Mouse (Mus musculus) gastrocnemius, postnatal 4 days (tissue): Measurements from ENCODE around the gene Cfb. TPM values are rescaled to one million over a fixed set of nuclear protein-coding genes. Genes with fewer than 3 reads are reported as not detected.
A peak's percentile ranks its signal among the peaks of the same experiment; 100 is the strongest.
"Not testable (repeated sequence)": the region's sequence is repeated elsewhere in the genome, so short reads cannot be mapped to it uniquely, and the experiment has no call there.

Source experiments
- DNase-seq, 2 experiments: peaks; one replicate each; pipeline ENCODE4 v3.0.0; 2021 to 2022; ENCODE audit warnings: low spot score in 2 of 2, mixed read lengths in 2 of 2
- microRNA-seq: library from miRNA; unstranded; fragments of <30 nt; microRNA quantifications from one replicate; pipeline ENCODE4 v1.2.0, GENCODE M21; 2021
- total RNA-seq, 2 experiments: library from RNA; stranded (reverse); gene quantifications; 2 replicates each; pipeline ENCODE4 v1.2.3; 2021

Gene Cfb
- total RNA-seq, 2 experiments from 2014 or later = 4.4 to 6.8 TPM

GRCm38 (mm10) chr17:34837464-34838324 is 24.6 kb downstream of the Cfb start:
- no peak for DNase-seq

GRCm38 (mm10) chr17:34836856-34837221 is 25.5 kb downstream of the Cfb start, which contains the start of the genes Stk19 and Dxo:
TSS of gene Stk19 (minus strand) at chr17:34836945.
TSS of gene Dxo (plus strand) at chr17:34837019.
- DNase-seq = peak; percentile 88 to 97

- no peak for DNase-seq
Measured at GRCm38 (mm10) chr17:34836155-34836855, 26.0 kb downstream of the Cfb start.

GRCm38 (mm10) chr17:34830776-34831175 is 31.5 kb downstream of the Cfb start:
- not testable (repeated sequence) for DNase-seq

- no peak for DNase-seq
Measured at GRCm38 (mm10) chr17:34814818-34815370, 47.4 kb downstream of the Cfb start.

- DNase-seq = not testable (repeated sequence)
Measured at GRCm38 (mm10) chr17:34813747-34814146, 48.6 kb downstream of the Cfb start.

GRCm38 (mm10) chr17:34811275-34811674 is 51.0 kb downstream of the Cfb start:
- DNase-seq = no peak

GRCm38 (mm10) chr17:34810811-34811210 is 51.5 kb downstream of the Cfb start:
- not testable (repeated sequence) for DNase-seq

- DNase-seq = not testable (repeated sequence)
Measured at GRCm38 (mm10) chr17:34810411-34810810, 51.9 kb downstream of the Cfb start.

- no peak for DNase-seq
Measured at GRCm38 (mm10) chr17:34808599-34809205, 53.6 kb downstream of the Cfb start.

- peak in 1 of 2 experiments; percentile 5 for DNase-seq
Measured at GRCm38 (mm10) chr17:34807176-34807575, 55.1 kb downstream of the Cfb start.

Small RNAs within 50 kb of the gene (microRNA-seq; reads per million reads assigned to microRNA genes)
- not detected for gene Mir6970
- not detected for gene Mir6971
- not detected for gene Mir6972

Other genes with a start within 250 kb of the Cfb start
- 10 to 100 TPM; 20.7 to 23.1 TPM for gene Egfl8, start 246.5 kb downstream of the Cfb start, total RNA-seq
- gene Ppt2, start 234.0 kb downstream of the Cfb start, total RNA-seq = 10 to 100 TPM; 35.9 to 44.8 TPM
- under 1 TPM; 0.34 to 0.76 TPM for gene Prrt1, start 233.0 kb downstream of the Cfb start, total RNA-seq
- gene Fkbpl, start 217.8 kb downstream of the Cfb start, total RNA-seq = 1 to 10 TPM; 8.1 to 8.3 TPM
- gene Atf6b, start 215.4 kb downstream of the Cfb start, total RNA-seq = 10 to 100 TPM; 20.1 to 22.5 TPM
- 100 to 1,000 TPM; 197 to 232 TPM for gene Tnxb, start 192.0 kb downstream of the Cfb start, total RNA-seq
- 1 to 10 TPM; 3.2 to 3.6 TPM for gene C4b, start 118.6 kb downstream of the Cfb start, total RNA-seq
- under 1 TPM; 0.16 to 0.34 TPM for gene Cyp21a1, start 58.0 kb downstream of the Cfb start, total RNA-seq
- 10 to 100 TPM; 12.7 to 15.1 TPM for gene Stk19, start 25.6 kb downstream of the Cfb start, total RNA-seq
- 10 to 100 TPM; 20.4 to 22.6 TPM for gene Dxo, start 25.5 kb downstream of the Cfb start, total RNA-seq
- gene Skiv2l, start 12.3 kb downstream of the Cfb start, total RNA-seq = 10 to 100 TPM; 28.8 to 29.2 TPM
- 10 to 100 TPM; 25.8 to 28.0 TPM for gene Nelfe, start 12.1 kb downstream of the Cfb start, total RNA-seq
- gene Zbtb12, start 17.0 kb upstream of the Cfb start, total RNA-seq = 10 to 100 TPM; 10.7 to 11.4 TPM
- gene Gm20547, start 19.5 kb upstream of the Cfb start, total RNA-seq = not detected
- 1 to 10 TPM; 5.3 to 8.7 TPM for gene C2, start 35.7 kb upstream of the Cfb start, total RNA-seq
- gene Ehmt2, start 36.0 kb upstream of the Cfb start, total RNA-seq = 10 to 100 TPM; 80.0 to 84.2 TPM
- gene Slc44a4, start 51.9 kb upstream of the Cfb start, total RNA-seq = not detected
- 10 to 100 TPM; 10.8 to 10.9 TPM for gene Neu1, start 68.7 kb upstream of the Cfb start, total RNA-seq
- 1 to 10 TPM; 3.7 to 4.0 TPM for gene Hspa1b, start 96.7 kb upstream of the Cfb start, total RNA-seq
- not detected for gene Gm20481, start 107.4 kb upstream of the Cfb start, total RNA-seq
- gene Hspa1a, start 109.6 kb upstream of the Cfb start, total RNA-seq = 1 to 10 TPM; 3.2 to 4.4 TPM
- 1 to 10 TPM; 5.8 to 6.1 TPM for gene Hspa1l, start 110.2 kb upstream of the Cfb start, total RNA-seq
- 10 to 100 TPM; 31.8 to 32.4 TPM for gene Lsm2, start 119.3 kb upstream of the Cfb start, total RNA-seq
- gene Vars, start 138.5 kb upstream of the Cfb start, total RNA-seq = 10 to 100 TPM; 50.8 to 58.3 TPM
- gene Vwa7, start 154.1 kb upstream of the Cfb start, total RNA-seq = 1 to 10 TPM in 1 of 2 experiments, under 1 TPM in 1; 0.96 to 1.2 TPM
- gene Sapcd1, start 165.5 kb upstream of the Cfb start, total RNA-seq = 1 to 10 TPM; 5.4 to 6.3 TPM
- 1 to 10 TPM; 4.5 to 5.4 TPM for gene Msh5, start 184.2 kb upstream of the Cfb start, total RNA-seq
- gene Clic1, start 187.4 kb upstream of the Cfb start, total RNA-seq = 10 to 100 TPM; 87.2 to 89.7 TPM
- 100 to 1,000 TPM; 108 to 109 TPM for gene Ddah2, start 196.5 kb upstream of the Cfb start, total RNA-seq
- under 1 TPM in 1 of 2 experiments, not detected in 1; 0.39 TPM for gene Ly6g6c, start 202.9 kb upstream of the Cfb start, total RNA-seq
- gene Mpig6b, start 203.7 kb upstream of the Cfb start, total RNA-seq = under 1 TPM; 0.29 to 0.42 TPM
- gene Ly6g6e, start 214.4 kb upstream of the Cfb start, total RNA-seq = not detected
- gene Ly6g6d, start 215.5 kb upstream of the Cfb start, total RNA-seq = 1 to 10 TPM in 1 of 2 experiments, under 1 TPM in 1; 0.91 to 1.2 TPM
- gene Ly6g6f, start 223.1 kb upstream of the Cfb start, total RNA-seq = under 1 TPM in 1 of 2 experiments, not detected in 1; 0.31 TPM
- gene Abhd16a, start 226.7 kb upstream of the Cfb start, total RNA-seq = 10 to 100 TPM; 67.2 to 69.3 TPM
- not detected for gene Ly6g5c, start 245.8 kb upstream of the Cfb start, total RNA-seq